Mouse (Mus musculus): Measurements from ENCODE around the gene Rxylt1.
A peak's percentile ranks its signal among the peaks of the same experiment; 100 is the strongest.

Rxylt1 gene

DNA sequence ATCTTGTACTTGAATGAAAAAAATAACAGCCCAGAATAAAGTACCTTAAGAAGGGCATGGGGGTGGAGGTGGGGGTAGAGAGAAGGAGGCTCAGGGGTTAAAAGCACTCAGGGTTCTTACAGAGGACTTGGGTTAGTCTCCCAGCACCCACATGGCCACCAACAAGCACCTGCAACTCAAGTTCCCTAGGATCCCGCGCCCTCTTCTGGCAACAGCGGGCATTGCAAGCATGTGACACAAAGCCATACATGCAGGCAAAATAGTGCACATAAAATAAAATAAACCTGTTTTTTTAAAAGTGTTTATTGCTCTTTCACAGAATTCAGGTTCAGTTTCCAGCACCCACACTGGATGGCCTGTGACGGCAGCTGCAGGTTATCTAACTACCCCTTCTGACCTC, 56.8 kb downstream of the Rxylt1 start:
- DNase-seq: peak in 1 of 2 experiments; percentile 19

- DNase-seq: no peak
Measured at GRCm38 (mm10) chr10:122039566-122039965, 57.6 kb downstream of the Rxylt1 start.

GRCm38 (mm10) chr10:122038554-122038953, 58.6 kb downstream of the Rxylt1 start:
- DNase-seq: peak in 1 of 2 experiments; percentile 30

GRCm38 (mm10) chr10:122033271-122033670, 63.9 kb downstream of the Rxylt1 start:
- no peak for DNase-seq

- no peak for DNase-seq
Measured at GRCm38 (mm10) chr10:122030420-122030819, 66.8 kb downstream of the Rxylt1 start.

GRCm38 (mm10) chr10:122029738-122030137, 67.4 kb downstream of the Rxylt1 start:
- no peak for DNase-seq

Measured in cerebellum, postnatal 25 days (tissue).